Mouse (Mus musculus): ENCODE measurements around the gene Pemt. TPM values are rescaled to one million over a fixed set of nuclear protein-coding genes. Genes with fewer than 3 reads are reported as not detected.

Gene Pemt
- polyA plus RNA-seq, 1 experiment from 2014 or later = 8.3 TPM

DNA sequence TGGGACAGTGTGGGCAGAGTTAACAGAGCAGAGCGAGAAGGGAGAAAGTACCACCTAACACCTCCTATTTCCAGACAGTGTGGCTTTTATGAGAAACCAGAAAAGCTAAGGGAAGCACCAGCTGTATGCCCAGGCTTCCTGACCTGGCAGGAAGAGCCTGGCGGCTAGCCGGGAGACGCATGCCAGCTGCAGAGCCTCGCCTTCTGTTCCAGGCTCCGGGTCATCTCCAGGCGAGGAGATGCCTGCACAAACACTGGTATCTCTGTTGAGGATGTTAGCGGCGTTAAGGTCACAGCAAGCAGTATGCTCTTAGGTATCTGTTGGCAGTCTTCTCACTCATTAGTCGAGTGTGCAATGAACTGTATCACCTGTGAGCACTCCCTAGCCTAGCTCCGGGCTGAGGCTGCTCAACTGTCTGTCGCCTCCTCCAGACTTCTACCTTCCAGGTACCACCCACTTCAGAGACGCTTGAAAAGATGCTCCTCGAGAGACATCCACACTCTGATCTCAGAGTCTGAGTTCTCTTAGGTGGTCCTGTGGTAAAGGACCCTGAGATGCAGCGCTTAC, 27.7 kb upstream of the Pemt start:
- H3K36me3 ChIP-seq (ENCODE audit: control insufficient read depth, insufficient read depth, low read length) = no peaks in the 10 kb centered on the region
- 67% methylated on average over 15 of the region's 15 CpGs for WGBS
- H3K4me3 ChIP-seq (ENCODE audit: low read depth, low read length) = no peak overlapping the region
- TF ChIP-seq EP300 (optimal IDR thresholded peaks at IDR 0.05) = no peak
- TF ChIP-seq CTCF (IDR thresholded peaks at IDR 0.05; ENCODE audit: low read depth) = no peak
- H3K9me3 ChIP-seq (ENCODE audit: control insufficient read depth, low read length) = no peaks in the 10 kb centered on the region
- DNase-seq (ENCODE audit: low spot score) (no peak), ATAC-seq (ENCODE audit: low FRiP score, low TSS enrichment) (no peak)
- no peak overlapping the region for H3K27ac ChIP-seq (replicated peaks)
- H3K27me3 ChIP-seq (ENCODE audit: control insufficient read depth, insufficient read depth, low read length) = no peaks in the 10 kb centered on the region
- H3K4me2 ChIP-seq (replicated peaks; ENCODE audit: low read depth) = no peak overlapping the region
- no peak overlapping the region for H3K9ac ChIP-seq (ENCODE audit: low read length)
- no peaks in the 10 kb centered on the region for H3K4me1 ChIP-seq (replicated peaks; ENCODE audit: control insufficient read depth, insufficient read depth)

DNA sequence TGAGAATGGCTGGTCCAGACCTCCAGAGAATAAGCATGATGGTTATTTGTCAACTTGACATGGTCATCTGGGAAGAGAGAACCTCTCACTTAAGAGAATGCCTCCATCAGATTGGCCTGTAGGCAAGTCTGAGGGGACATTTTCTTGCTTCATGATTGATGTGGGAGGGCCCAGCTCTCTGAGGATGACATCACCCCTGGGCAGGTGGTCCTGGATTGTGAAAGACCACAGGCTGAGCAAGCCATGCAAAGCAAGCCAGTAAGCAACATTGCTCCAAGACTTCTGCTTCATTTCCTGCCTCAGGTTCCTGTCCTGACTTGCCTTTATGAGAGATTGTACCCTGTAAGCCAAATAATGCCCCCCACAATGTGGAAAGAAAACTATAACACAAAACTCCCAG, 26.8 kb upstream of the Pemt start:
- no peak overlapping the region for H3K4me3 ChIP-seq (ENCODE audit: low read depth, low read length)
- no peak overlapping the region for H3K9ac ChIP-seq (ENCODE audit: low read length)
- no peak overlapping the region for H3K27ac ChIP-seq (replicated peaks)
- no peaks in the 10 kb centered on the region for H3K27me3 ChIP-seq (ENCODE audit: control insufficient read depth, insufficient read depth, low read length)
- TF ChIP-seq EP300 (optimal IDR thresholded peaks at IDR 0.05) (no peak), CTCF (IDR thresholded peaks at IDR 0.05; ENCODE audit: low read depth) (no peak)
- H3K4me2 ChIP-seq (replicated peaks; ENCODE audit: low read depth) = no peak overlapping the region
- H3K4me1 ChIP-seq (replicated peaks; ENCODE audit: control insufficient read depth, insufficient read depth) = no peaks in the 10 kb centered on the region
- DNase-seq (ENCODE audit: low spot score) (no peak), ATAC-seq (ENCODE audit: low FRiP score, low TSS enrichment) (no peak)
- H3K9me3 ChIP-seq (ENCODE audit: control insufficient read depth, low read length) = no peaks in the 10 kb centered on the region
- no peaks in the 10 kb centered on the region for H3K36me3 ChIP-seq (ENCODE audit: control insufficient read depth, insufficient read depth, low read length)

DNA sequence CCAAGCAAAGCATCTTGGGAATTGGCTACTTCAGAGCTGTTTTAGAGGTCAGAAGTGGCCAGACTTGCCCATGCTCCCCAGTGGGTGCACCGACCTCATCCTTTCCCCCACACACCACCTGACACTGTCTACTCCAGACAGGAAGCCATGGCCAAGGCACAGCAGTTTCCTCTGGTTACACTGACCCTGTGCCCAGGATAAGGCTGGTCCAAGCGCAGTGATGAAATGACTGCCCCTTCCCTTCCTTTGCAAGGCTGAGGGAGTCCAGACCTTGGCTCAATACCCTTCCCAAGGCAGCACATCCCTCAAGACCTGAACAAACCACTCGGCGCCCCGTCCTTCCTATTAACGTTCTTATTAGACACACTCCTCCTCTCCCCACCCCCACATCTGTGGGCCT, 24.9 kb upstream of the Pemt start:
- Histone ChIP-seq H3K9ac (ENCODE audit: low read length) (no peak overlapping the region), H3K4me2 (replicated peaks; ENCODE audit: low read depth) (no peak overlapping the region), H3K4me1 (replicated peaks; ENCODE audit: control insufficient read depth, insufficient read depth) (no peaks in the 10 kb centered on the region), H3K9me3 (ENCODE audit: control insufficient read depth, low read length) (no peaks in the 10 kb centered on the region), H3K36me3 (ENCODE audit: control insufficient read depth, insufficient read depth, low read length) (no peaks in the 10 kb centered on the region), H3K27me3 (ENCODE audit: control insufficient read depth, insufficient read depth, low read length) (no peaks in the 10 kb centered on the region), H3K27ac (replicated peaks) (no peak overlapping the region), H3K4me3 (ENCODE audit: low read depth, low read length) (no peak overlapping the region)
- DNase-seq (ENCODE audit: low spot score) (no peak), ATAC-seq (ENCODE audit: low FRiP score, low TSS enrichment) (no peak)
- WGBS = 79% methylated on average over 6 of the region's 6 CpGs
- TF ChIP-seq EP300 (optimal IDR thresholded peaks at IDR 0.05) (no peak), CTCF (IDR thresholded peaks at IDR 0.05; ENCODE audit: low read depth) (no peak)

DNA sequence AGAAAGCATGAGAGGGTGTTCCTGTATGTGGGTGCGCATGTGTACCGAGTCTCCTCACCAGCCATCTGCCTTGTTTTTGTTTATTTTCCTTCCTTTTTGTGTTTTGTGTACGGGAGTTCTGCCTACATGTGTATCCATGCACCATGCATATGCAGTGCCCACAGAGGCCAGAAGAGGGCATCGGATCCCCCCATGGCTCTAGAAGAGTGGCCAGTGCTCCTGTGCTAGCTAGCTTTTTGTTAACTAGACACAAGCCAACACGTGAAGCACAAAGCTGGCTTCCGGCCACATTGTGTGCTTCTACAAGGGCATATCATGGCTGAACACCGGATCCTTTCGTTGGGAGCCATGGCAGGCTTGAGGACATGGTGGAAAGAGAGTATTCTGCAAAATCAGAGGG, 24.3 kb upstream of the Pemt start:
- Histone ChIP-seq H3K4me3 (ENCODE audit: low read depth, low read length) (no peak overlapping the region), H3K27me3 (ENCODE audit: control insufficient read depth, insufficient read depth, low read length) (no peaks in the 10 kb centered on the region), H3K9ac (ENCODE audit: low read length) (no peak overlapping the region), H3K9me3 (ENCODE audit: control insufficient read depth, low read length) (no peaks in the 10 kb centered on the region), H3K4me1 (replicated peaks; ENCODE audit: control insufficient read depth, insufficient read depth) (no peaks in the 10 kb centered on the region), H3K36me3 (ENCODE audit: control insufficient read depth, insufficient read depth, low read length) (no peaks in the 10 kb centered on the region), H3K27ac (replicated peaks) (no peak overlapping the region), H3K4me2 (replicated peaks; ENCODE audit: low read depth) (no peak overlapping the region)
- WGBS = 38% methylated on average over 8 of the region's 8 CpGs
- ATAC-seq (ENCODE audit: low FRiP score, low TSS enrichment) = 0 out of 2 replicates have a peak, but pooled peaks have one; percentile 36
- peak; percentile 67 for DNase-seq (ENCODE audit: low spot score)
- TF ChIP-seq CTCF (IDR thresholded peaks at IDR 0.05; ENCODE audit: low read depth) = peak; percentile 81
- TF ChIP-seq EP300 (optimal IDR thresholded peaks at IDR 0.05) = no peak

DNA sequence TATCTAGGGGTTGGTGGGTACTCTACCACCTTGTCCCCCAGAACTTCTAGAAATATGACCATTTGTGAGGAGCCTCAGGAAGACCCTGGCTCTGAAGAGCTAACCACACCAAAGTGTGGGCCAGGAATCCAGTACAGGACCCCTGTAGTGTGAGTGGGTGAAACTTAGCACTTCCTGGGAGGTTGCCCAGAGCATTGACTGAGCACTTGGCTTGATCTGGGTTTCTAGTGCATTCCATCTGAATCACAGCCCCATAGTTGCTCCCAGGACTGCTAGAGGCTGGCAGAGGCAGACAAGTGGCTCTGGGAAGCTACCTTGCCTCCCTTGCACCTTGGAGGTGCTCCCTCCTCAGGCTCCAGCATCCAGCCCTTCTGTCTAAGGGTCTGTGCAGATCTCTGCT, 22.3 kb upstream of the Pemt start:
- Histone ChIP-seq H3K4me1 (replicated peaks; ENCODE audit: control insufficient read depth, insufficient read depth) (no peaks in the 10 kb centered on the region), H3K36me3 (ENCODE audit: control insufficient read depth, insufficient read depth, low read length) (no peaks in the 10 kb centered on the region), H3K4me2 (replicated peaks; ENCODE audit: low read depth) (no peak overlapping the region), H3K27me3 (ENCODE audit: control insufficient read depth, insufficient read depth, low read length) (no peaks in the 10 kb centered on the region), H3K27ac (replicated peaks) (no peak overlapping the region), H3K9me3 (ENCODE audit: control insufficient read depth, low read length) (no peaks in the 10 kb centered on the region), H3K9ac (ENCODE audit: low read length) (no peak overlapping the region), H3K4me3 (ENCODE audit: low read depth, low read length) (no peak overlapping the region)
- TF ChIP-seq EP300 (optimal IDR thresholded peaks at IDR 0.05) = no peak
- TF ChIP-seq CTCF (IDR thresholded peaks at IDR 0.05; ENCODE audit: low read depth) = no peak
- ATAC-seq (ENCODE audit: low FRiP score, low TSS enrichment) (no peak), DNase-seq (ENCODE audit: low spot score) (no peak)

DNA sequence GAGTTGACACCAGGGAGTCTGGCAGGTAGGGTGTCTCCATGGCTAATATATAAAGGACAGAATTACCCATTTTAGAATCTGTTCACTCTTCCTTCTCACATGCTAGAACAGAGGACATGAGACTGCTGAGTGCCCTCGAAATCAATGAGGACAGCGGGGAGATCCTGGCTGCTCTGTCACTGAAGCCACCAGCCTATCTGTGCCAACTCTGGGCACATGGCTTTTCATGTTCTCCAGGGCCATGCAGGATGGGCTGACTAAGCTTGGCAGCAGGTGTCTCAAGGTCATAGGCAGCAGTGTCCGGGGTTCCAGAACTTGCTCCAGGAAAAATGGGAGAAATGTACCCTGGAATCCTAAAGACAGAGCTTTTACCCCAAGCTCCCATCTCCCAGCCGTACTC, 21.4 kb upstream of the Pemt start:
- DNase-seq (ENCODE audit: low spot score) = no peak
- H3K9me3 ChIP-seq (ENCODE audit: control insufficient read depth, low read length) = no peaks in the 10 kb centered on the region
- no peak for ATAC-seq (ENCODE audit: low FRiP score, low TSS enrichment)
- H3K4me2 ChIP-seq (replicated peaks; ENCODE audit: low read depth) = no peak overlapping the region
- no peaks in the 10 kb centered on the region for H3K27me3 ChIP-seq (ENCODE audit: control insufficient read depth, insufficient read depth, low read length)
- H3K4me3 ChIP-seq (ENCODE audit: low read depth, low read length) = no peak overlapping the region
- no peaks in the 10 kb centered on the region for H3K4me1 ChIP-seq (replicated peaks; ENCODE audit: control insufficient read depth, insufficient read depth)
- no peaks in the 10 kb centered on the region for H3K36me3 ChIP-seq (ENCODE audit: control insufficient read depth, insufficient read depth, low read length)
- TF ChIP-seq CTCF (IDR thresholded peaks at IDR 0.05; ENCODE audit: low read depth) = no peak
- no peak for TF ChIP-seq EP300 (optimal IDR thresholded peaks at IDR 0.05)
- no peak overlapping the region for H3K9ac ChIP-seq (ENCODE audit: low read length)
- H3K27ac ChIP-seq (replicated peaks) = no peak overlapping the region
- WGBS = 89% methylated on average over 4 of the region's 4 CpGs
